Mouse (Mus musculus) lung, postnatal 14 days (tissue): ENCODE data around the gene Ndufv1.
"Not testable (repeated sequence)": the region's sequence is repeated elsewhere in the genome, so short reads cannot be mapped to it uniquely, and the experiment has no call there.

Source experiments
- DNase-seq: peaks from one replicate; pipeline ENCODE4 v3.0.0; 2021

Ndufv1 gene

GRCm38 (mm10) chr19:4041500-4041899 lies 28.9 kb upstream of the Ndufv1 start:
- DNase-seq = not testable (repeated sequence)

GRCm38 (mm10) chr19:4040941-4041340 lies 28.3 kb upstream of the Ndufv1 start:
- not testable (repeated sequence) for DNase-seq

GRCm38 (mm10) chr19:4037788-4038232 lies 25.2 kb upstream of the Ndufv1 start, which contains the start of gene Gstp1:
Gene Gstp1, minus strand, starts transcription at chr19:4037985.
- peak; percentile 90 for DNase-seq

- DNase-seq = not testable (repeated sequence)
Measured at GRCm38 (mm10) chr19:4037154-4037787, 24.7 kb upstream of the Ndufv1 start.

GRCm38 (mm10) chr19:4036327-4037045 lies 23.9 kb upstream of the Ndufv1 start:
- no peak for DNase-seq

- DNase-seq = no peak
Measured at GRCm38 (mm10) chr19:4033742-4034141, 21.1 kb upstream of the Ndufv1 start.

- no peak for DNase-seq
Measured at GRCm38 (mm10) chr19:4033298-4033697, 20.7 kb upstream of the Ndufv1 start.

- no peak for DNase-seq
Measured at GRCm38 (mm10) chr19:4032668-4033067, 20.1 kb upstream of the Ndufv1 start.

- no peak for DNase-seq
Measured at GRCm38 (mm10) chr19:4027576-4027975, 15.0 kb upstream of the Ndufv1 start.

GRCm38 (mm10) chr19:4023185-4023584 lies 10.6 kb upstream of the Ndufv1 start:
- DNase-seq = no peak

GRCm38 (mm10) chr19:4018743-4019583 lies 6.4 kb upstream of the Ndufv1 start:
- peak; percentile 85 for DNase-seq

GRCm38 (mm10) chr19:4017921-4018587 lies 5.4 kb upstream of the Ndufv1 start:
- DNase-seq = no peak

- DNase-seq = no peak
Measured at GRCm38 (mm10) chr19:4015635-4016034, 3.0 kb upstream of the Ndufv1 start.

GRCm38 (mm10) chr19:4014802-4015201 lies 2.2 kb upstream of the Ndufv1 start:
- DNase-seq = no peak

GRCm38 (mm10) chr19:4013066-4013465 lies 460 bp upstream of the Ndufv1 start:
- DNase-seq = no peak

GRCm38 (mm10) chr19:4011086-4011485 lies 1.5 kb downstream of the Ndufv1 start:
- DNase-seq = no peak

GRCm38 (mm10) chr19:4005971-4006370 lies 6.6 kb downstream of the Ndufv1 start:
- no peak for DNase-seq

GRCm38 (mm10) chr19:4005091-4005490 lies 7.5 kb downstream of the Ndufv1 start:
- DNase-seq = no peak

GRCm38 (mm10) chr19:4004331-4004730 lies 8.3 kb downstream of the Ndufv1 start:
- DNase-seq = no peak

- DNase-seq = no peak
Measured at GRCm38 (mm10) chr19:4003641-4004040, 9.0 kb downstream of the Ndufv1 start.

GRCm38 (mm10) chr19:4003112-4003511 lies 9.5 kb downstream of the Ndufv1 start, which contains the start of gene Doc2g:
Gene Doc2g, plus strand, starts transcription at chr19:4003313.
- no peak for DNase-seq

GRCm38 (mm10) chr19:4001752-4002151 lies 10.9 kb downstream of the Ndufv1 start:
- DNase-seq = no peak
